In the genomic region with DNA sequence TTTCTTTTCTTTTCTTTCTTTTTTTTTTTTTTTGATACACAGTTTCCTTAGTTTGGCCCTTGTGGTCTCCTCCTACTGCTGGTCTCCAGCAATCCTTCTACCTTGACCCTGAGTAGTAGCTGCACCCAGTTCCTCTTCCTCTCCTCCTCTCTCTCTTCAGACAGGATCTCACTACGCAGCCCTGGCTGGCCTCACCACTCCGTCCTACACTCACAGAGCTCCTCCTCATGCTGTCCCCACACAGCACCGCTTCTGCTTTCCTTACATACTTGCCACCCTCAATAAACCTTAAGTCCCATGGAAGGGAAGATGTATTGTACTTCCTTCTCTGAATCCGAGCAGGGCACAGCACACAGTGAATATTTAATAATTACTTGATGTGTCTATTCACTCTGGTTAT, we compare ENCODE assay signal across 23 mouse cellular contexts.
DNase-seq lines count a peak whose midpoint lies in the region; ATAC-seq and TF ChIP-seq lines count a peak whose summit lies in the region.
"Had no signal": no experiment of that assay in that cellular context is flagged by ENCODE, and none has a peak within 500 bp of the region (broad histone marks: within the 10 kb centered on the region; RNA-seq: fewer than 3 reads in every experiment).

No protein-coding gene starts in this region.

- TF ChIP-seq EP300 in liver, postnatal 0 days (IDR thresholded peaks at IDR 0.05; ENCODE audit: low read depth) = no peak

- peaks cover 24% of the 10 kb centered on the region for H3K4me1 ChIP-seq in liver, embryonic 13.5 days (replicated peaks)
- H3K4me1 ChIP-seq in liver, postnatal 0 days (ENCODE audit: insufficient read depth) = 0 out of 2 replicates have a peak, but pooled peaks cover under 1% of the 10 kb centered on the region
- no peaks in the 10 kb centered on the region for H3K4me1 ChIP-seq in midbrain, embryonic 11.5 days (ENCODE audit: control insufficient read depth, insufficient read depth, low read length)
- H3K4me1 ChIP-seq: embryonic facial prominence, embryonic 12.5 days; forebrain, embryonic 13.5 days; hindbrain, embryonic 13.5 days; midbrain, embryonic 10.5 days; neural tube, embryonic 15.5 days had no signal

- TF ChIP-seq CTCF in liver, postnatal 0 days (IDR thresholded peaks at IDR 0.05; ENCODE audit: low read depth) = no peak

- H3K36me3 ChIP-seq in liver, embryonic 13.5 days = no peaks in the 10 kb centered on the region
- H3K36me3 ChIP-seq in liver, postnatal 0 days (replicated peaks; ENCODE audit: insufficient read depth, low read length) = no peaks in the 10 kb centered on the region
- no peaks in the 10 kb centered on the region for H3K36me3 ChIP-seq in midbrain, embryonic 11.5 days (ENCODE audit: control insufficient read depth, insufficient read depth, low read length)
- H3K36me3 ChIP-seq: embryonic facial prominence, embryonic 12.5 days; hindbrain, embryonic 13.5 days; limb, embryonic 13.5 days; midbrain, embryonic 10.5 days; neural tube, embryonic 15.5 days had no signal

- intact Hi-C loops in heart, postnatal 10 days (cut with DNase I) = no loop called here
- intact Hi-C loops in gastrocnemius, postnatal 36 days (cut with DNase I) = no loop called here

- no peak overlapping the region for H3K27ac ChIP-seq in liver, embryonic 13.5 days
- H3K27ac ChIP-seq in liver, postnatal 0 days (ENCODE audit: low read depth) = no peak overlapping the region
- no peak overlapping the region for H3K27ac ChIP-seq in midbrain, embryonic 11.5 days (ENCODE audit: low read depth, low read length)
- H3K27ac ChIP-seq: embryonic facial prominence, embryonic 12.5 days; forebrain, embryonic 13.5 days; hindbrain, embryonic 13.5 days; limb, embryonic 13.5 days; midbrain, embryonic 10.5 days; neural tube, embryonic 15.5 days; stomach, postnatal 0 days had no signal

- 31% methylated on average over 4 of the region's 4 CpGs for WGBS in liver, embryonic 13.5 days (ENCODE audit: insufficient replicate concordance)
- WGBS in liver, postnatal 0 days (ENCODE audit: insufficient replicate concordance) = 34% methylated on average over 4 of the region's 4 CpGs
- 85% methylated on average over 4 of the region's 4 CpGs for WGBS in midbrain, embryonic 11.5 days

- H3K4me2 ChIP-seq in liver, embryonic 13.5 days = no peak overlapping the region
- H3K4me2 ChIP-seq in liver, postnatal 0 days (ENCODE audit: low read depth, low read length) = no peak overlapping the region
- no peak overlapping the region for H3K4me2 ChIP-seq in midbrain, embryonic 11.5 days
- H3K4me2 ChIP-seq: embryonic facial prominence, embryonic 12.5 days; forebrain, embryonic 13.5 days; hindbrain, embryonic 13.5 days; limb, embryonic 13.5 days; neural tube, embryonic 15.5 days had no signal

- H3K27me3 ChIP-seq in liver, embryonic 13.5 days = no peaks in the 10 kb centered on the region
- H3K27me3 ChIP-seq in liver, postnatal 0 days (ENCODE audit: insufficient read depth, low read length) = no peaks in the 10 kb centered on the region
- H3K27me3 ChIP-seq in midbrain, embryonic 11.5 days (ENCODE audit: control insufficient read depth, insufficient read depth, low read length) = no peaks in the 10 kb centered on the region
- H3K27me3 ChIP-seq: embryonic facial prominence, embryonic 12.5 days; forebrain, embryonic 13.5 days; hindbrain, embryonic 13.5 days; limb, embryonic 13.5 days; neural tube, embryonic 15.5 days had no signal

- peak; percentile 50; the same call in 1 of the 2 replicates for ATAC-seq in liver, embryonic 13.5 days (ENCODE audit: low read depth)
- ATAC-seq in liver, postnatal 0 days = no peak
- peak; percentile 92 for ATAC-seq in granulocyte monocyte progenitor cell, adult 5-6 weeks (replicated peaks; ENCODE audit: poor library complexity, severe bottlenecking)
- 0 out of 2 replicates have a peak, but pooled peaks have one; percentile 61 for ATAC-seq in monocyte, adult 5-6 weeks (replicated peaks; ENCODE audit: insufficient number of reproducible peaks, low FRiP score, low TSS enrichment, poor library complexity, severe bottlenecking)
- no peak for ATAC-seq in midbrain, embryonic 11.5 days (ENCODE audit: low FRiP score)
- ATAC-seq: CD4-positive, CD25-positive, alpha-beta regulatory T cell, adult 4 months; forebrain, embryonic 13.5 days had no signal

- no peaks in the 10 kb centered on the region for H3K9me3 ChIP-seq in liver, embryonic 13.5 days (replicated peaks)
- H3K9me3 ChIP-seq in liver, postnatal 0 days (ENCODE audit: low read length) = no peaks in the 10 kb centered on the region
- no peaks in the 10 kb centered on the region for H3K9me3 ChIP-seq in midbrain, embryonic 11.5 days (ENCODE audit: control insufficient read depth, low read length)
- H3K9me3 ChIP-seq: embryonic facial prominence, embryonic 12.5 days; forebrain, embryonic 13.5 days; hindbrain, embryonic 13.5 days; limb, embryonic 13.5 days; midbrain, embryonic 10.5 days; neural tube, embryonic 15.5 days had no signal

- H3K9ac ChIP-seq in liver, embryonic 13.5 days = no peak overlapping the region
- no peak overlapping the region for H3K9ac ChIP-seq in liver, postnatal 0 days (replicated peaks)
- no peak overlapping the region for H3K9ac ChIP-seq in midbrain, embryonic 11.5 days (ENCODE audit: low read length)
- H3K9ac ChIP-seq: embryonic facial prominence, embryonic 12.5 days; forebrain, embryonic 13.5 days; hindbrain, embryonic 13.5 days; limb, embryonic 13.5 days; neural tube, embryonic 15.5 days had no signal

- DNase-seq in heart, adult 11 months = peak; percentile 86
- no peak for DNase-seq in heart, postnatal 10 days
- DNase-seq in liver, embryonic 13.5 days = no peak
- DNase-seq in liver, postnatal 0 days = no peak
- DNase-seq in midbrain, embryonic 11.5 days (ENCODE audit: low spot score, missing footprints) = no peak
- no peak for DNase-seq in gastrocnemius, postnatal 36 days
- DNase-seq: adrenal gland, adult 2 months; cerebellum, adult 11-12 months; cerebellum, postnatal 10 days; gastrocnemius, postnatal 10 days; kidney, adult 18-20 months; kidney, postnatal 4 days; lung, adult 2 months had no signal

- H3K4me3 ChIP-seq in liver, embryonic 13.5 days (replicated peaks) = no peak overlapping the region
- H3K4me3 ChIP-seq in liver, postnatal 0 days (ENCODE audit: low read depth, low read length) = no peak overlapping the region
- H3K4me3 ChIP-seq in midbrain, embryonic 11.5 days (ENCODE audit: low read depth, low read length) = no peak overlapping the region
- H3K4me3 ChIP-seq: embryonic facial prominence, embryonic 12.5 days; forebrain, embryonic 13.5 days; hindbrain, embryonic 13.5 days; limb, embryonic 13.5 days; midbrain, embryonic 10.5 days; neural tube, embryonic 15.5 days had no signal

Comparison
In these comparisons a context has a peak if more than half of its experiments do, and no peak if none do; other contexts are left out.
1. ATAC-seq: peak in liver, embryonic 13.5 days (single experiment), granulocyte monocyte progenitor cell, adult 5-6 weeks (single experiment) and monocyte, adult 5-6 weeks (single experiment); none in liver, postnatal 0 days (single experiment) and midbrain, embryonic 11.5 days (single experiment).